Mouse (Mus musculus): ENCODE measurements around the gene Hnrnph3. TPM values are rescaled to one million over a fixed set of nuclear protein-coding genes. Genes with fewer than 3 reads are reported as not detected.

Hnrnph3 gene
- total RNA-seq, 2 experiments from 2014 or later, result 23.9 to 28.5 TPM

DNA sequence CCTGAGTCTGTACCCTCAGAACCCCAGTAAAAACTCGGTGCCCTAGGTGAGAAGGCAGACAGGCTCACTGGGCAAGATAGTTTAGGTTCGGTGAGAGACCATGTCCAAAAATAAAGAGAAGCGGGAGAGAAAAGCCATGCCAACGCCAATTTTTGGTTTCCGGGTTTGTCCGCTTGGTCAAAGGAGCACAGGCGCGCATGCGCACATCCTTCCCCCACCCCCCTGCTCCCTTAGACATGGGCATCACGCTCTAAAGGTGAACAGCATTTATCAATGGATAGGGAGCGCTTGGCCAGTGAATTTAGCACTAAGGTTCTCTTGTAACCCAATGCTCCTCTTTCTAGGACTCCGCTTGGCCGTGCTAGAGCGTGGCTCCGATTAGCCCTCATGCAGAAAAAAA is 33.4 kb downstream of the Hnrnph3 start:
- ATAC-seq (replicated peaks; ENCODE audit: poor library complexity), result no peak

DNA sequence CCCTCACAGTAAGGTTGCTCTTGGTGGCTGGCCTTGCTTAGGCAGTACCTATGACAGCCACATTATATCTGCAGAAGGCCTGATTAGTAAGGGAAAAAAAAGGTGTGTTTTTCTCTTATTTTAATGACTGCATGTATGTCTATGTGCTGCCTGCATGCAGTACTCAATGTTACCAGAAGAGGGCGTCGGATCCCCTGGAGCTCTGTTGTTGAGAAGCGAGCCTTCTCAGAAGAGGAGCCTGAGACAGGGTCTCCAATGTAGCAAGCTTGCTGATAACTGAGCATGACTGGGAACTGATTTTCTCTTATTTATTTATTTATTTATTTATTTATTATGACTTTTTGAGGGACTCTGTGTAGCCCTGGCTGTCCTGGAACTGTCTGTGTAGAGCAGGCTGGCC is 36.7 kb downstream of the Hnrnph3 start:
- peak; percentile 78 for ATAC-seq (replicated peaks; ENCODE audit: poor library complexity)

DNA sequence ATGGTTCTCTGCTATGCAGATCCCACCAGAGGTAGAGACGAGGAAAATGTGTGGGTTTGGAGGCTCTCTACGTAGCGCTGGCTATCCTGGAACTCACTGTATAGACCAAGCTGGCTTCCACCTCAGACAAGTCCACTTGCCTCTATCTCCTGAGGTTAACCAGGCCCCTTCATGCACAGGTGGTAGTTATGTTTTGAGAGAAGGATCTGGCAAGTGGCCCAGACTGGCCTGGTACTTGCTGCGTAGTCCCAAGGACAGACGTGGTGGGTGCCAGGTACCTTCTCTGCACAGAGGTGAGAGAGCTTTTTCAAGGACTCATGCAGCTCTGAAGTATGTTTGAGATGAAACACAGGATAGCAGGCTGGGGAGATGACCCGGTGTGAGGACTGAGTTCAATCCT is 39.5 kb downstream of the Hnrnph3 start:
- no peak for ATAC-seq (replicated peaks; ENCODE audit: poor library complexity)

DNA sequence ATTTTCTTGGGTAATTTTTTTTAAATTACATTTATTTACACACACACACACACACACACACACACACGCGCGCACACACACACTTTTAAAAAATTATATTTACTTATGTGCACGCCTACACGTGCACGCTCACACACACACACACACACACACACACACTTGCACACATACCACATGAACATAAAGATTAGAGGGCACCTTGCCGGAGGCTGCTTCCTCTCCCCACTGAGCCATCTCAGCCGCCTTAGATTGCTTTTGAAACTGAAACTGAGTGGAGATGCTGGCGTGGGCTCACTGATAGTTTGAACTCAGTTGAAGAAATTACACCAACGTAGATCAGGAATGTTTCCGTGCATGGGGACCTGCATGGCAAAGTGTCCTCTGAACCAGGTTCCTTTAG is 39.9 kb downstream of the Hnrnph3 start:
- no peak; the same call in 1 of the 2 replicates for ATAC-seq (replicated peaks; ENCODE audit: poor library complexity)

DNA sequence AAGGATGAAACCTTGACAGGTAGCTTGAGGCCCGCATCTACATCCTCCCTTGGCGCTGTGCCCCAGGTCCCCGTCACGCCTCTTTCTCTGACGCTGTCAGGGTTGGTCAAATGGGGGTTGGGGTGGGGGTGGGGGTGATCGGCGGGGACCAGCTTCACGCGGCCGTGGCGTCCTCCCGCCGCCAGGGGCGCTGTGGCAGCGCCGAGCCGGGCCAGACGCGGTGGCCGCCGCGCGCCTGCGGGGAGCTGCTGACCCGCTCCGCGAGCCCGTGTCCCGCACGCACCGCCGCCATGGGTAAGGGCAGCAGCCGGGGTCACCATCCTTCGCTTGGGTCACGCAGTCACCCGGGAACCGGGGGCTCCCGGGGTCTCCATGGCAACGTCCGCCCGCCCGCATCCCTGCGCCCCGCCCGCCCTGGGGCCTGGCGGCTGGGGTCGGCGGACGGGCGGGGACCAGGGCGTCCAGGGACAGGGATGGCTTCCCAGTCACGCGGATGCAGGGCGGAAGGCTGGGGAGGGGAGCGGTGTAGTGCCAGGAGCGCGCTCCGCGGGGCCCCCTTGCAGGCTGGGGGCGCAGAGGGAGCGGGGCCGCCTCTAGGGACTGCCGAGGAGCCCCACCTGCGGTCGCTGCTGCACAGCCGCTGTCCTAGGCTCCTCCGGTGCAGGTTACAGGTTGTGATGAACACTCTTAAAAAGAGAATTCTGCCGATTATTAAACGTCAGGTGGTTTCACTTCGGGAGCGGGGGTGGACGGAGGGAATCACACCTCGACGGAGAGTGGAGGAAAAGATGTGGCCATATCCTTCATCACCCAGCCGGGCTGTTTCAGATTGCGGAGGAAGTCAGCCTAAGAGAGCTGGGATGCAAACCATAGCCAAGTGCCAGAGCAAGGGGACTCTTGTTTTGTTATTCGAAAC is 43.7 kb downstream of the Hnrnph3 start, which contains the start of gene Rufy2:
Gene Rufy2 (plus strand): TSS at position 185 of the 916 bp plus-strand sequence.
- peak; percentile 76 for ATAC-seq (replicated peaks; ENCODE audit: poor library complexity)

DNA sequence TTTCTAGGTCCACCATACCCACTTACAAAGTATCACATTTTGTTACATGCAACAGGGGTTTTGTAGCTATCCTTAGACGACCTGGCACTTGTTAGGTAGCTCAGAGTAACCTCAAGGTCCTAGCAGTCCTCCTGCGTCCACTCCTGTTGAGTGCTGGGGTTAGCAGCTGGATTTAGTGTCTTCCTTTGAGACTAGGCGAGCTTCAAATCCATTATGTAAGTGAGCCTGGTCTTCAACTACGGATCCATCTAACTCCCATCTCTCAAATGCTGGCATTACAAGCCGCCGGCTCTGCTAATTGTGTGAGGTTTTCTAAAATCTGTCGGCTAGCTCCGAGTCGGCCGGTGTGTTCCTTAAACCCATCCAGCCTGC is 44.4 kb downstream of the Hnrnph3 start:
- ATAC-seq (replicated peaks; ENCODE audit: poor library complexity), result no peak

DNA sequence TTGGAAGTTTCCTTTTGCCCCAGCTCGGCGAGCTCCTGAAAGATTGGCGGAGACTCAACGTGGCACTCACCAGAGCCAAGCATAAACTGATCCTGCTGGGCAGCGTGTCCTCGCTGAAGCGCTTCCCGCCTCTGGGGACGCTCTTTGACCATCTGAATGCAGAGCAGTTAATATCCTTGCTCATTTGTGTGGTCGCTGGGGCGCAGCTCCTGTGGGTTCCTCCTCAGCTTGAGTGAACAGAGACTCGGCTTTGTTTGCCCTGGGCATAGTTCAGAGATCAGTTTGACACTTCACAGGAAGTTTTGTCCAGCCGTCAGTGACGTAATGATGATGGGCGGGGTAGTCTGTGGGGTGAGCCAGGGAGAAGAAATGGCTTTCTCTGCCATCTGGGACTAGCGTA is 52.2 kb downstream of the Hnrnph3 start:
- ATAC-seq (replicated peaks; ENCODE audit: poor library complexity), result no peak

DNA sequence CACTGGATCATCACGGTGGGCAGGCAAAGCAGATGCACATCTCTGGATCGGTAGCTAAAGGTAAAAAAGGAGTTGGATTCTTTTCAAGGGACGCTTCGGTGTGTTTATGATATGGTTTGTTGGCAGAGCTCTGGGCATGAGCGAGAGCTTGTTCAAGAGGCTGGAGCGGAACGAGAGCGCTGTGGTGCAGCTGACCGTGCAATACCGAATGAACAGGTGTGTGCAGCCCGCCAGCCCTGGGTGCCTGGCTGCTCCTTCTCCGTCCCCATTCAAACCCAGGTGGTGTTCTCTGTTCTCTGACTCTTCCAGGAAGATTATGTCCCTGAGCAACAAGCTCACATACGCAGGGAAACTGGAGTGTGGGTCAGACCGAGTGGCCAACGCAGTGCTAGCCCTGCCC is 57.7 kb downstream of the Hnrnph3 start:
- no peak for ATAC-seq (replicated peaks; ENCODE audit: poor library complexity)

DNA sequence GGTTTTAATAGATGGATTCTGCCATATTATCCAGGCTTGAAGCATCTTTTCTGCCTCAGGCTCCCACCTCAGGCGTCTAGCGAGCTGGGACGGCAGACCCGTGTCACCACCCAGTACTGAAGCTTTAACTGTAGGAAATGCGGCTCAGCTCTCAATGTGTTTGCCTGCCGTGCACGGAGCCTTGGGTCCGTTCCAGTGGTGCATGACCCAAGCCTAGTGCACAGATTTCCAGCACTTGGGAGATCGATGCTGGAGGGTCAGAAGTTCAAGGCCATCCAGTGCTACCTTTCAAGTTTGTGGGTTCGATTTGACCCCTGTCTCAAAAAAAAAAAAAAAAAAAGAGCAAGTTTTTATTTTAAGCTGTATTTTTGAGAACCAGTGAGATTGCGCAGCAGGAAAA is 58.2 kb downstream of the Hnrnph3 start:
- ATAC-seq (replicated peaks; ENCODE audit: poor library complexity), result no peak

Other genes with a start within 250 kb of the Hnrnph3 start
- 123 and 174 TPM in 2 replicates for gene Ccar1, start 231.9 kb downstream of the Hnrnph3 start, total RNA-seq (2015)
- 101 and 138 TPM in 2 replicates for gene Ccar1, start 231.9 kb downstream of the Hnrnph3 start, total RNA-seq (2017)
- gene Tet1, start 115.2 kb downstream of the Hnrnph3 start, total RNA-seq (2015), result 12.1 and 17.9 TPM in 2 replicates
- gene Tet1, start 115.2 kb downstream of the Hnrnph3 start, total RNA-seq (2017), result 9.5 and 12.0 TPM in 2 replicates
- 19.3 and 21.0 TPM in 2 replicates for gene Slc25a16, start 103.6 kb downstream of the Hnrnph3 start, total RNA-seq (2015)
- 16.6 and 18.0 TPM in 2 replicates for gene Slc25a16, start 103.6 kb downstream of the Hnrnph3 start, total RNA-seq (2017)
- 42.7 and 47.7 TPM in 2 replicates for gene Dna2, start 77.2 kb downstream of the Hnrnph3 start, total RNA-seq (2015)
- 49.9 and 53.8 TPM in 2 replicates for gene Dna2, start 77.2 kb downstream of the Hnrnph3 start, total RNA-seq (2017)
- gene Rufy2, start 44.0 kb downstream of the Hnrnph3 start, total RNA-seq (2015), result 5.1 and 5.6 TPM in 2 replicates
- 6.0 and 6.5 TPM in 2 replicates for gene Rufy2, start 44.0 kb downstream of the Hnrnph3 start, total RNA-seq (2017)
- gene Pbld2, start 98 bp upstream of the Hnrnph3 start, total RNA-seq (2015), result 0.66 TPM in 1 of 2 replicates, not detected in the other
- gene Pbld2, start 98 bp upstream of the Hnrnph3 start, total RNA-seq (2017), result not detected in 2 replicates
- 0.27 and 0.32 TPM in 2 replicates for gene Pbld1, start 35.9 kb upstream of the Hnrnph3 start, total RNA-seq (2015)
- gene Pbld1, start 35.9 kb upstream of the Hnrnph3 start, total RNA-seq (2017), result 0.17 TPM in 1 of 2 replicates, not detected in the other
- gene Atoh7, start 75.4 kb upstream of the Hnrnph3 start, total RNA-seq (2015), result not detected in 2 replicates
- not detected in 2 replicates for gene Atoh7, start 75.4 kb upstream of the Hnrnph3 start, total RNA-seq (2017)
- not detected in 2 replicates for gene Mypn, start 179.7 kb upstream of the Hnrnph3 start, total RNA-seq (2015)
- gene Mypn, start 179.7 kb upstream of the Hnrnph3 start, total RNA-seq (2017), result not detected in 2 replicates
- 84.0 and 88.0 TPM in 2 replicates for gene Herc4, start 219.6 kb upstream of the Hnrnph3 start, total RNA-seq (2015)
- gene Herc4, start 219.6 kb upstream of the Hnrnph3 start, total RNA-seq (2017), result 56.3 and 59.2 TPM in 2 replicates

Measured in megakaryocyte progenitor cell, adult 5-6 weeks (primary cell).